Mouse (Mus musculus) stomach, postnatal 0 days (tissue): ENCODE data around the gene Abcb6. TPM values are rescaled to one million over a fixed set of nuclear protein-coding genes. Genes with fewer than 3 reads are reported as not detected.

Experiments
- ATAC-seq: fragments of 200-750 bp; cut with Nextera tagmentation; 2 replicates; pipeline ENCODE4 v1.8.0; 2017; ENCODE audit not compliant: low FRiP score, low TSS enrichment
- DNase-seq: peaks from one replicate; pipeline ENCODE4 v3.0.0-alpha.2; 2016; ENCODE audit warnings: low spot score
- H3K27ac ChIP-seq: fragments of 300-500 bp; sonication (generic); replicated peaks from 2 replicates; pipeline ENCODE4 v1.5.1; 2014; ENCODE audit warnings: mild to moderate bottlenecking, control low read depth
- H3K27me3 ChIP-seq: fragments of 300-500 bp; sonication (generic); 2 replicates; pipeline ENCODE4 v1.6.1; 2014; ENCODE audit warnings: low read length; ENCODE audit not compliant: control insufficient read depth, insufficient read depth
- H3K36me3 ChIP-seq: fragments of 300-500 bp; sonication (generic); 2 replicates; pipeline ENCODE4 v1.6.1; 2014; ENCODE audit warnings: low read length, mixed read lengths; ENCODE audit not compliant: control insufficient read depth, insufficient read depth
- H3K4me1 ChIP-seq: fragments of 300-500 bp; sonication (generic); replicated peaks from 2 replicates; pipeline ENCODE4 v1.6.1; 2014; ENCODE audit warnings: antibody characterized with exemption; ENCODE audit not compliant: control insufficient read depth, insufficient read depth
- H3K4me2 ChIP-seq: fragments of 300-500 bp; sonication (generic); replicated peaks from 2 replicates; pipeline ENCODE4 v1.6.1; 2014; ENCODE audit warnings: low read depth, mild to moderate bottlenecking, control low read depth, moderate library complexity
- H3K4me3 ChIP-seq: fragments of 300-500 bp; sonication (generic); 2 replicates; pipeline ENCODE4 v1.5.1; 2014; ENCODE audit warnings: low read depth, low read length, control low read depth
- H3K9ac ChIP-seq: fragments of 300-500 bp; sonication (generic); 2 replicates; pipeline ENCODE4 v1.6.1; 2014; ENCODE audit warnings: mild to moderate bottlenecking, low read length, control low read depth, mixed read lengths
- H3K9me3 ChIP-seq: fragments of 300-500 bp; sonication (generic); 2 replicates; pipeline ENCODE4 v1.6.1; 2016; ENCODE audit warnings: low read length; ENCODE audit not compliant: control insufficient read depth
- CTCF ChIP-seq: IDR thresholded peaks from 2 replicates; pipeline ENCODE4 v1.5.1; 2016; ENCODE audit warnings: antibody characterized with exemption, low read depth, mild to moderate bottlenecking, moderate library complexity
- EP300 ChIP-seq: optimal IDR thresholded peaks from 2 replicates; pipeline ENCODE3; 2016; ENCODE audit warnings: antibody characterized with exemption
- WGBS: fragments of 180-500 bp; shearing (Covaris S2); extraction: QIAGEN DNeasy Blood & Tissue Kit; methylation state at CpG from one replicate; pipeline ENCODE4 v1.1.7; 2014; 5-methylcytosine and 5-hydroxymethylcytosine counted together
- polyA plus RNA-seq: library from polyadenylated mRNA; unstranded; fragments of >200 nt; fragmentation: Nextera tagmentation; extraction: Ambion mirVana; gene quantifications from 2 replicates; pipeline ENCODE4 v1.2.1, GENCODE M21; 2015

Abcb6 gene
- polyA plus RNA-seq, 1 experiment from 2014 or later: 20.9 TPM

DNA sequence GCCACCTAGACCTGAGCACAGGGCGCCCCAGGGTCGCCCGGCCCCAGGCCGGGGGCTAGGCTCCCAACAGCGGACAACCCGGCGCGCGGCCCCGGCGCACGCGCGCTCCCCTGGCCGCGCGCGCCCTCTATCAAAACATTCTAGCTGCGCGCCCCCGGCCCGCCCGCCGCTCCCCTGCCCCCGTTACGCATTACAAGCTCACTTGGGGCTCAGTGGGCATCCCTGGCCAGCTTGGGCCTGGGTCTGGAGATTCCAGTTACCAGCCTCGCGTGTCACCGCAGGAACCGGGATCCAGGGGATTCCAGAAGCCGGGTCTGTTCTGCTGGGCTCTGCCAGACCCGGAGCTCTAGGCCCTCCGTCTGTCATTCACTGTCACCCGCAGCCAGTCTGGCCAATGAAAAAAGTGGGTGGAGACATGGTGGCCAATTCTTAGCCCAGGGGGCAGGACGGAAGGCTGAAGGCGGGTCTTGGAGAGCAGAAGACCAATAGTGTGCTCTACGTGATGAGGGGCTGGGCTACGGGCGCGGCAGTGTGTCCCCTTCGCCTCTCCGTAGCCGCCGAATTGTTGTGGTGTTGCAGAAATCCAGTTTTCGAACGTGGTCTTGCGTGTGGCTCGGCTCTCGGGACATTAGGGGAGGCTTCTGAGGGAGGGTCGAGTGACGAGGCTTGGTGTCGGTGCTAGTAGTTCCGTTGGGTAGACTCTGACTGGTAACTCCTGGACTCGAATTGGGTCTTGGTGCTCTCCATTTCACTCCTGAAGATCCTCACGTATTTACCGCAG, 11.6 kb upstream of the Abcb6 start, which contains the start of the genes Ankzf1 and Atg9a:
Ankzf1 (plus strand) TSS at position 530 of the 781 bp plus-strand sequence.
Atg9a (minus strand) TSS at position 575 of the 781 bp plus-strand sequence.
- under 1% methylated on average over 56 of the region's 56 CpGs for WGBS
- no peaks in the 10 kb centered on the region for H3K9me3 ChIP-seq
- H3K9ac ChIP-seq: peak within 1 kb of the TSS; percentile 92
- H3K36me3 ChIP-seq: peaks cover 15% of the 10 kb centered on the region
- peak within 1 kb of the TSS; percentile 95 for H3K4me2 ChIP-seq
- DNase-seq: peak; percentile 96
- peaks cover 6% of the 10 kb centered on the region; the same call in 1 of the 2 replicates for H3K4me1 ChIP-seq
- TF ChIP-seq CTCF (peak; percentile 22; the same call in 1 of the 2 replicates), EP300 (no peak)
- H3K27ac ChIP-seq: peak within 1 kb of the TSS; percentile 97
- H3K27me3 ChIP-seq: no peaks in the 10 kb centered on the region
- H3K4me3 ChIP-seq: peak within 1 kb of the TSS; percentile 83
- ATAC-seq: peak; percentile 99

DNA sequence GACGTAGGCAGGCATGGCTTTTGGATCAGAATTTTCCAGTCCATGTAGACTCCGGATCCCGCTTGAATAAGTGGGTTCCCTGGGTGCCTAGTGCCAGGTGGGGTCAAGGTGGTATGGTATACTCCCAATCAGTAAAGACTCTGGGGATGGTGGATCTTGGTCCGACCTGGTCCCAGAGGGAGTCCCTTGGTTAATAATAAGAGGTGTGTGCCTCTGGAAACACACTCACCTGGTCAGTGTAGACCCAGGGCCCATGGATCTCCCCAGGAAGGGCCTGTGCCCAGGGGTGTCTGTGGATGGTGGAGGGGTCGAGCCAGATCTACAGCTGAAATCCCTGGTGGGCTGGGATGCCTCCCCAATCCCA, 11.0 kb upstream of the Abcb6 start:
- peaks cover 6% of the 10 kb centered on the region; the same call in 1 of the 2 replicates for H3K4me1 ChIP-seq
- peaks cover 12% of the 10 kb centered on the region for H3K36me3 ChIP-seq
- no peak for TF ChIP-seq CTCF
- H3K27me3 ChIP-seq: no peaks in the 10 kb centered on the region
- H3K27ac ChIP-seq: peak overlapping the region; percentile 90
- DNase-seq (no peak), ATAC-seq (peak; percentile 3; the same call in 1 of the 2 replicates)
- H3K4me2 ChIP-seq: peak overlapping the region; percentile 95
- H3K9ac ChIP-seq: peak overlapping the region; percentile 92
- no peaks in the 10 kb centered on the region for H3K9me3 ChIP-seq
- WGBS: 42% methylated on average over 5 of the region's 5 CpGs
- H3K4me3 ChIP-seq: peak overlapping the region; percentile 83

GRCm38 (mm10) chr1:75190577-75190976, 10.4 kb upstream of the Abcb6 start:
- no peak for TF ChIP-seq EP300
- DNase-seq: no peak
- H3K27me3 ChIP-seq: no peaks in the 10 kb centered on the region
- H3K4me2 ChIP-seq: peak overlapping the region; percentile 95
- H3K27ac ChIP-seq: no peak overlapping the region
- WGBS: 57% methylated on average over 2 of the region's 2 CpGs
- H3K4me1 ChIP-seq: peaks cover 6% of the 10 kb centered on the region; the same call in 1 of the 2 replicates
- H3K9me3 ChIP-seq: no peaks in the 10 kb centered on the region
- peak overlapping the region; percentile 31; the same call in 1 of the 2 replicates for H3K9ac ChIP-seq
- H3K4me3 ChIP-seq: no peak overlapping the region
- ATAC-seq: no peak
- H3K36me3 ChIP-seq: peaks cover 15% of the 10 kb centered on the region

GRCm38 (mm10) chr1:75187914-75188483, 7.8 kb upstream of the Abcb6 start:
- no peaks in the 10 kb centered on the region for H3K9me3 ChIP-seq
- H3K4me1 ChIP-seq: peaks cover 3% of the 10 kb centered on the region; the same call in 1 of the 2 replicates
- H3K4me3 ChIP-seq: no peak overlapping the region
- ATAC-seq (no peak), DNase-seq (no peak)
- no peak for TF ChIP-seq CTCF
- no peak for TF ChIP-seq EP300
- H3K9ac ChIP-seq: no peak overlapping the region
- H3K27ac ChIP-seq: no peak overlapping the region
- peaks cover 22% of the 10 kb centered on the region for H3K36me3 ChIP-seq
- no peaks in the 10 kb centered on the region for H3K27me3 ChIP-seq
- 82% methylated on average over 2 of the region's 2 CpGs for WGBS
- no peak overlapping the region for H3K4me2 ChIP-seq

DNA sequence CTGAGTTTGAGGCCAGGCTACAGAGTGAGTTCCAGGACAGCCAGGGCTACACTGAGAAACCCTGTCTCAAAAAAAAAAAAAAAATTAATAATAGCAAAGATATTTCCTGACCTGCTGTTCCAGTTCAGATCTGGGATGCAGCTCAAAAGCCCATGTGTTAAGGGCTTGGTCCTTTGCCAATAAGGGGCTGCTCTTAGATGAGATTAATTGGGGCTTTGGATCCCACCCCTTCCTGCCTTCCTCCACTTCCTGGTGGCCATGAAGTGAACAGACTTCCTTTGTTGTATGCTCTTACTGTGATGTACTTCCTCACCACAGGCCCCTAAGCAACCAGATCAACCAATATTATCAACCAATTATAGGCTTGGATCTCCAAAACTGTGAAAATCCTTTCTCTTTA, 6.9 kb upstream of the Abcb6 start:
- H3K4me2 ChIP-seq: no peak overlapping the region
- H3K9ac ChIP-seq: no peak overlapping the region
- peaks cover 28% of the 10 kb centered on the region for H3K36me3 ChIP-seq
- no peak for ATAC-seq
- peaks cover 2% of the 10 kb centered on the region; the same call in 1 of the 2 replicates for H3K4me1 ChIP-seq
- H3K4me3 ChIP-seq: no peak overlapping the region
- TF ChIP-seq EP300 (no peak), CTCF (no peak)
- no peak overlapping the region for H3K27ac ChIP-seq
- H3K9me3 ChIP-seq: no peaks in the 10 kb centered on the region
- H3K27me3 ChIP-seq: no peaks in the 10 kb centered on the region
- no peak for DNase-seq

- no peak overlapping the region for H3K27ac ChIP-seq
- H3K9me3 ChIP-seq: no peaks in the 10 kb centered on the region
- ATAC-seq (no peak), DNase-seq (no peak)
- H3K4me1 ChIP-seq: 0 out of 2 replicates have a peak, but pooled peaks cover 2% of the 10 kb centered on the region
- H3K4me3 ChIP-seq: no peak overlapping the region
- no peaks in the 10 kb centered on the region for H3K27me3 ChIP-seq
- H3K4me2 ChIP-seq: no peak overlapping the region
- WGBS: 91% methylated on average over 11 of the region's 11 CpGs
- no peak overlapping the region for H3K9ac ChIP-seq
- no peak for TF ChIP-seq EP300
- TF ChIP-seq CTCF: no peak
- peaks cover 28% of the 10 kb centered on the region for H3K36me3 ChIP-seq
Measured at GRCm38 (mm10) chr1:75185495-75185894, 5.3 kb upstream of the Abcb6 start.
